Mouse (Mus musculus) kidney, adult 2 months (tissue): ENCODE results near the gene 1190002N15Rik. TPM values are rescaled to one million over a fixed set of nuclear protein-coding genes. Genes with fewer than 3 reads are reported as not detected.

Source experiments
- DNase-seq: peaks from one replicate; pipeline ENCODE4 v3.0.0; 2021
- H3K27ac ChIP-seq: fragments of 200-500 bp; 2 replicates; pipeline ENCODE4 v1.5.1; 2012; ENCODE audit warnings: low read depth, low read length, control low read depth, inconsistent platforms; ENCODE audit not compliant: insufficient read depth
- H3K27me3 ChIP-seq: fragments of 200-500 bp; replicated peaks from 2 replicates; pipeline ENCODE4 v1.6.1; 2012; ENCODE audit warnings: mild to moderate bottlenecking, moderate library complexity, low read length, inconsistent platforms; ENCODE audit not compliant: control insufficient read depth, insufficient read depth
- H3K36me3 ChIP-seq: fragments of 200-500 bp; 2 replicates; pipeline ENCODE4 v1.6.1; 2012; ENCODE audit warnings: mild to moderate bottlenecking, moderate library complexity, low read length, inconsistent platforms; ENCODE audit not compliant: control insufficient read depth, insufficient read depth
- H3K4me1 ChIP-seq: fragments of 200-500 bp; 2 replicates; pipeline ENCODE4 v1.6.1; 2011; ENCODE audit warnings: low read length; ENCODE audit not compliant: control insufficient read depth, insufficient read depth
- H3K4me3 ChIP-seq: fragments of 200-500 bp; 2 replicates; pipeline ENCODE4 v1.5.1; 2011; ENCODE audit warnings: mild to moderate bottlenecking, low read depth, low read length, control low read depth; ENCODE audit not compliant: insufficient read depth
- CTCF ChIP-seq: fragments of 200-500 bp; conservative IDR thresholded peaks from 2 replicates; pipeline ENCODE4 v1.5.1; 2011; ENCODE audit warnings: low read depth, mild to moderate bottlenecking, control low read depth, low read length, moderate library complexity, mixed read lengths; ENCODE audit not compliant: insufficient read depth, insufficient read length
- POLR2A ChIP-seq: fragments of 200-500 bp; IDR thresholded peaks from one replicate; pipeline ENCODE4 v1.6.1; 2011; ENCODE audit warnings: low read depth, low read length, control low read depth
- WGBS: fragments of 180-500 bp; shearing (Covaris S2); methylation state at CpG from one replicate; pipeline ENCODE4 v1.1.7; 2018; 5-methylcytosine and 5-hydroxymethylcytosine counted together
- polyA plus RNA-seq: library from polyadenylated mRNA; depleted of rRNA; stranded (reverse); fragments of >200 nt; gene quantifications from 2 replicates; pipeline ENCODE4 v1.2.3, GENCODE M21; 2012

1190002N15Rik gene
- polyA plus RNA-seq, 1 experiment, result 3.7 TPM

- Histone ChIP-seq H3K4me1 (no peaks in the 10 kb centered on the region), H3K27ac (peak overlapping the region; percentile 14), H3K4me3 (peak overlapping the region; percentile 63), H3K36me3 (no peaks in the 10 kb centered on the region), H3K27me3 (no peaks in the 10 kb centered on the region)
- no peak for TF ChIP-seq POLR2A
- peak; percentile 35; the same call in 1 of the 2 replicates for TF ChIP-seq CTCF
- WGBS, result under 1% methylated on average over 103 of the region's 103 CpGs
- peak; percentile 66 for DNase-seq
Observed at GRCm38 (mm10) chr9:94537051-94537917, 597 bp downstream of the 1190002N15Rik start.

GRCm38 (mm10) chr9:94536261-94536905, 1.5 kb downstream of the 1190002N15Rik start:
- Histone ChIP-seq H3K27ac (peak overlapping the region; percentile 14; the same call in 1 of the 2 replicates), H3K27me3 (no peaks in the 10 kb centered on the region), H3K4me3 (peak overlapping the region; percentile 63), H3K4me1 (no peaks in the 10 kb centered on the region), H3K36me3 (no peaks in the 10 kb centered on the region)
- WGBS, result 6% methylated on average over 15 of the region's 15 CpGs
- peak; percentile 16 for DNase-seq
- TF ChIP-seq CTCF (no peak), POLR2A (no peak)

- DNase-seq, result no peak
- no peaks in the 10 kb centered on the region; the same call in 1 of the 2 replicates for H3K4me1 ChIP-seq
- no peaks in the 10 kb centered on the region for H3K36me3 ChIP-seq
- TF ChIP-seq CTCF (no peak), POLR2A (no peak)
- no peak overlapping the region for H3K27ac ChIP-seq
- no peak overlapping the region for H3K4me3 ChIP-seq
- no peaks in the 10 kb centered on the region for H3K27me3 ChIP-seq
Observed at GRCm38 (mm10) chr9:94534795-94535194, 3.1 kb downstream of the 1190002N15Rik start.

- Histone ChIP-seq H3K36me3 (no peaks in the 10 kb centered on the region), H3K27me3 (no peaks in the 10 kb centered on the region), H3K4me3 (no peak overlapping the region), H3K4me1 (no peaks in the 10 kb centered on the region; the same call in 1 of the 2 replicates), H3K27ac (no peak overlapping the region)
- TF ChIP-seq CTCF (no peak), POLR2A (no peak)
- 86% methylated on average over 2 of the region's 2 CpGs for WGBS
- DNase-seq, result no peak
Observed at GRCm38 (mm10) chr9:94534226-94534625, 3.7 kb downstream of the 1190002N15Rik start.

GRCm38 (mm10) chr9:94533641-94534040, 4.2 kb downstream of the 1190002N15Rik start:
- no peaks in the 10 kb centered on the region for H3K27me3 ChIP-seq
- H3K4me3 ChIP-seq, result no peak overlapping the region
- H3K36me3 ChIP-seq, result no peaks in the 10 kb centered on the region
- TF ChIP-seq CTCF (no peak), POLR2A (no peak)
- DNase-seq, result no peak
- no peaks in the 10 kb centered on the region; the same call in 1 of the 2 replicates for H3K4me1 ChIP-seq
- WGBS, result 47% methylated on average over 4 of the region's 4 CpGs
- H3K27ac ChIP-seq, result no peak overlapping the region

GRCm38 (mm10) chr9:94529987-94530386, 7.9 kb downstream of the 1190002N15Rik start:
- no peaks in the 10 kb centered on the region for H3K36me3 ChIP-seq
- H3K4me3 ChIP-seq, result no peak overlapping the region
- no peak for DNase-seq
- H3K27ac ChIP-seq, result no peak overlapping the region
- TF ChIP-seq POLR2A (no peak), CTCF (no peak)
- no peaks in the 10 kb centered on the region for H3K27me3 ChIP-seq
- H3K4me1 ChIP-seq, result no peaks in the 10 kb centered on the region; the same call in 1 of the 2 replicates

GRCm38 (mm10) chr9:94529146-94529746, 8.6 kb downstream of the 1190002N15Rik start:
- 65% methylated on average over 1 of the region's 1 CpGs for WGBS
- H3K27me3 ChIP-seq, result no peaks in the 10 kb centered on the region
- DNase-seq, result no peak
- no peak for TF ChIP-seq CTCF
- TF ChIP-seq POLR2A, result no peak
- H3K36me3 ChIP-seq, result no peaks in the 10 kb centered on the region
- H3K4me3 ChIP-seq, result no peak overlapping the region
- H3K27ac ChIP-seq, result no peak overlapping the region
- H3K4me1 ChIP-seq, result no peaks in the 10 kb centered on the region; the same call in 1 of the 2 replicates
